Mouse (Mus musculus) layer of hippocampus, adult 6 months (tissue): Measurements from ENCODE around the gene Samd11. TPM values are rescaled to one million over a fixed set of nuclear protein-coding genes. Genes with fewer than 3 reads are reported as not detected.
A peak's percentile ranks its signal among the peaks of the same experiment; 100 is the strongest.

Source experiments
- long read RNA-seq, 2 experiments: library from polyadenylated mRNA; unstranded; transcript quantifications; one replicate each; pipeline ENCODE4 v2.0.0; 2019 to 2020
- microRNA-seq: library from miRNA; unstranded; fragments of <30 nt; microRNA quantifications from one replicate; pipeline ENCODE4 v1.2.0, GENCODE M21; 2020
- polyA plus RNA-seq: library from polyadenylated mRNA; unstranded; fragments of <200 nt; fragmentation: Nextera tagmentation; gene quantifications from 2 replicates; pipeline ENCODE4 v1.2.3, GENCODE M21; 2021

The Samd11 gene
- polyA plus RNA-seq: 0.54 and 0.68 TPM in 2 replicates
- long read RNA-seq, experiment 1: 0 reads
- long read RNA-seq, experiment 2, partial matches to known transcripts: 0 of 4 reads
- long read RNA-seq, experiment 2, other reads (novel, unspliced or antisense): 2 of 4 reads

GRCm38 (mm10) chr4:156255078-156255839 is at the start of gene Samd11:
Samd11 (minus strand) TSS chr4:156255657.

GRCm38 (mm10) chr4:156235808-156236533 is 19.5 kb downstream of the Samd11 start, which contains the start of gene Noc2l:
Noc2l (plus strand) TSS chr4:156236010.

GRCm38 (mm10) chr4:156234701-156235213 is 20.7 kb downstream of the Samd11 start, which contains the start of gene Plekhn1:
Plekhn1 (minus strand) TSS chr4:156234857.

GRCm38 (mm10) chr4:156215649-156216048 is 39.8 kb downstream of the Samd11 start, which contains the start of gene Perm1:
Perm1 (plus strand) TSS chr4:156215868.

GRCm38 (mm10) chr4:156203001-156203412 is 52.5 kb downstream of the Samd11 start, which contains the start of gene AW011738:
AW011738 (plus strand) TSS chr4:156203304.

GRCm38 (mm10) chr4:156200623-156201475 is 54.6 kb downstream of the Samd11 start, which contains the start of gene Isg15:
Isg15 (minus strand) TSS chr4:156200818.

GRCm38 (mm10) chr4:156197131-156197828 is 58.2 kb downstream of the Samd11 start, which contains the start of gene Agrn:
Agrn (minus strand) TSS chr4:156197488.

Small RNA genes within 50 kb of the gene (microRNA-seq; reads per million reads assigned to microRNA genes)
- gene Mir7658: 5.4 reads per million, percentile 19 among the genes with 10 or more reads in this experiment

Other genes starting within 250 kb of the Samd11 start
- not detected in 2 replicates for gene Tnfrsf4, start 241.8 kb downstream of the Samd11 start, polyA plus RNA-seq
- 0.21 and 0.23 TPM in 2 replicates for gene Tnfrsf18, start 229.5 kb downstream of the Samd11 start, polyA plus RNA-seq
- 0.19 and 0.30 TPM in 2 replicates for gene Ttll10, start 196.2 kb downstream of the Samd11 start, polyA plus RNA-seq
- 5.7 and 6.6 TPM in 2 replicates for gene 9430015G10Rik, start 145.7 kb downstream of the Samd11 start, polyA plus RNA-seq
- 0.08 TPM in 1 of 2 replicates, not detected in the other for gene Rnf223, start 125.1 kb downstream of the Samd11 start, polyA plus RNA-seq
- gene Agrn, start 58.2 kb downstream of the Samd11 start, polyA plus RNA-seq: 11.2 and 12.8 TPM in 2 replicates
- 0.65 and 1.7 TPM in 2 replicates for gene Isg15, start 54.8 kb downstream of the Samd11 start, polyA plus RNA-seq
- gene AW011738, start 52.4 kb downstream of the Samd11 start, polyA plus RNA-seq: 0.93 and 1.3 TPM in 2 replicates
- gene Perm1, start 39.8 kb downstream of the Samd11 start, polyA plus RNA-seq: 0.34 and 0.39 TPM in 2 replicates
- 2.8 and 3.1 TPM in 2 replicates for gene Plekhn1, start 20.8 kb downstream of the Samd11 start, polyA plus RNA-seq
- 7.8 and 8.0 TPM in 2 replicates for gene Noc2l, start 19.6 kb downstream of the Samd11 start, polyA plus RNA-seq
- not detected in 2 replicates for gene Vmn2r-ps159, start 75.4 kb upstream of the Samd11 start, polyA plus RNA-seq